Mouse (Mus musculus): ENCODE measurements at regions not wholly inside any gene's neighbourhood (a gene's known extent, or its start where the extent isn't known, plus 50 kb on each side); places are given as distances from the start of the nearest gene placed in this dataset.

DNA sequence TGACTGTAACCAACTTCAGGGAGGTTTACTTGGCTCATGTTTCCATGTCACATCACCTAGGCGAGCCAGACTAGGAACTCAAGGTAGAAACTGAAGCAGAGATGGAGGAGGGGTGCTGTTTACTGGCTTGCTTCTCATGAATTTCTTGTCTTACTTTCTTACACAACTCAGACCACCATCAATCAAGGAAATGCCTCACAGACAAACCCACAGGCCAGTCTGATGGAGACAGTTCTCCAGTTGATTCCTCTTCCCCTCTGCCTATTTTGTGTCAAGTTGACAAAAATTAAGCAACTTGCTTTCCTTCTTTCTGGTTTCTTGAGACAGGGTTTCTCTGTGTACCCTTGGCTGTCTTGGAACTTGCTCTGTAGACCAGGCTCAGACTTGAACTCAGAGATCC, 83.8 kb upstream of the Phip start:
- TF ChIP-seq GABPA (IDR thresholded peaks at IDR 0.05; ENCODE audit: insufficient replicate concordance, low read depth, low read length): no peak
- no peak for TF ChIP-seq MXI1 (IDR thresholded peaks at IDR 0.05; ENCODE audit: low read depth, low read length)
- no peak for TF ChIP-seq NELFE (IDR thresholded peaks at IDR 0.05; ENCODE audit: low read depth, low read length)
- no peak for TF ChIP-seq RCOR1 (conservative IDR thresholded peaks at IDR 0.05; ENCODE audit: low read depth, low read length)
- TF ChIP-seq E2F4 (IDR thresholded peaks at IDR 0.05; ENCODE audit: insufficient replicate concordance, low read depth, low read length): no peak
- TF ChIP-seq TBP (conservative IDR thresholded peaks at IDR 0.05; ENCODE audit: low read depth, low read length): no peak
- TF ChIP-seq CTCF (conservative IDR thresholded peaks at IDR 0.05 in 1 of 2, IDR thresholded peaks at IDR 0.05 in 1 of 2; ENCODE audit: low read depth in 2 of 2, low read length in 2 of 2): no peak
- no peak for TF ChIP-seq USF1 (IDR thresholded peaks at IDR 0.05; ENCODE audit: low read depth, low read length)
- no peak for TF ChIP-seq SMC3 (IDR thresholded peaks at IDR 0.05; ENCODE audit: low read depth, low read length)
- TF ChIP-seq SIN3A (IDR thresholded peaks at IDR 0.05; ENCODE audit: low read length): no peak
- DNase-seq (ENCODE audit: extremely low read depth): no peak
- H3K9me3 ChIP-seq (replicated peaks; ENCODE audit: low read length): no peaks in the 10 kb centered on the region
- H3K27ac ChIP-seq (ENCODE audit: insufficient read depth, low read depth): no peak overlapping the region
- in situ Hi-C loops (cut with MboI; ENCODE audit: low pct_ligation_motif_present, low pct_unique_long_range_greater_than_20kb, low sequenced_read_pairs): no loop called here
- dilution Hi-C loops (cut with MboI; ENCODE audit: extremely low pct_ligation_motif_present, extremely low pct_unique_long_range_greater_than_20kb, low sequenced_read_pairs): no loop called here
- no peak overlapping the region for H3K4me2 ChIP-seq (ENCODE audit: insufficient read depth, low read depth, poor library complexity, severe bottlenecking)
- H3K4me3 ChIP-seq (replicated peaks in 1 of 3; ENCODE audit: low read depth in 2 of 3, low read length in 2 of 3, poor library complexity in 1 of 3): no peak overlapping the region
- no peaks in the 10 kb centered on the region for H3K4me1 ChIP-seq (ENCODE audit: control insufficient read depth in 1 of 2, insufficient read depth in 2 of 2)
- H3K27me3 ChIP-seq (replicated peaks): no peaks in the 10 kb centered on the region
- no peak overlapping the region for H3K9ac ChIP-seq (ENCODE audit: insufficient read depth, low read depth)
- H3K79me2 ChIP-seq (replicated peaks; ENCODE audit: control insufficient read depth, extremely low read depth, insufficient read depth, poor library complexity, severe bottlenecking): no peaks in the 10 kb centered on the region
- H3K36me3 ChIP-seq (replicated peaks in 1 of 2; ENCODE audit: control insufficient read depth in 1 of 2, insufficient read depth in 1 of 2, low read length in 1 of 2): no peaks in the 10 kb centered on the region

DNA sequence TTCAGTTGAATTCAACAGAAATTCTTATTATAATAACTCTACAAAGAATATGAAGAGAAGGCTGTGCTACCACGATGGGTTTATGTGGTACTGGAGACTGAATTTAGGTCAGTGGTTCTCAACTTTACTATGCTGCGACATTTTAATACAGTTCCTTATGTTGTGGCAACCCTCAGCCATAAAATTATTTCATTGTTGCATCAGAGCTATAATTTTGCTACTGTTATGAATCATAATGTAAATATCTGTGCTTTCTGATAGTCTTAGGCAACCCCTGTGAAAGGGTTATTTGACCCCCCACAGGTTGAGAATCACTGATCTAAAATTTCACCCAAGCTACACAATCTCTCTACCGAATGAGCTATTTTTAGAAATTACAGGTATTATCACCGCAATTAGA, 80.9 kb upstream of the Phip start:
- Histone ChIP-seq H3K27ac (ENCODE audit: insufficient read depth, low read depth) (no peak overlapping the region), H3K27me3 (replicated peaks) (no peaks in the 10 kb centered on the region), H3K9ac (ENCODE audit: insufficient read depth, low read depth) (no peak overlapping the region), H3K9me3 (replicated peaks; ENCODE audit: low read length) (no peaks in the 10 kb centered on the region), H3K4me1 (ENCODE audit: control insufficient read depth in 1 of 2, insufficient read depth in 2 of 2) (no peaks in the 10 kb centered on the region), H3K36me3 (replicated peaks in 1 of 2; ENCODE audit: control insufficient read depth in 1 of 2, insufficient read depth in 1 of 2, low read length in 1 of 2) (no peaks in the 10 kb centered on the region), H3K4me3 (replicated peaks in 1 of 3; ENCODE audit: low read depth in 2 of 3, low read length in 2 of 3, poor library complexity in 1 of 3) (no peak overlapping the region), H3K79me2 (replicated peaks; ENCODE audit: control insufficient read depth, extremely low read depth, insufficient read depth, poor library complexity, severe bottlenecking) (no peaks in the 10 kb centered on the region), H3K4me2 (ENCODE audit: insufficient read depth, low read depth, poor library complexity, severe bottlenecking) (no peak overlapping the region)
- TF ChIP-seq ZC3H11A (IDR thresholded peaks at IDR 0.05; ENCODE audit: low read depth, low read length) (no peak), TCF12 (IDR thresholded peaks at IDR 0.05; ENCODE audit: low read depth, low read length) (no peak), KAT2A (IDR thresholded peaks at IDR 0.05; ENCODE audit: insufficient replicate concordance, low read length) (no peak), MAFK (IDR thresholded peaks at IDR 0.05; ENCODE audit: insufficient replicate concordance, low read length) (no peak), IRF4 (IDR thresholded peaks at IDR 0.05; ENCODE audit: low read depth, low read length) (no peak), NRF1 (IDR thresholded peaks at IDR 0.05; ENCODE audit: low read depth, low read length) (no peak), NELFE (IDR thresholded peaks at IDR 0.05; ENCODE audit: low read depth, low read length) (no peak)
- dilution Hi-C loops (cut with MboI; ENCODE audit: extremely low pct_ligation_motif_present, extremely low pct_unique_long_range_greater_than_20kb, low sequenced_read_pairs) (no loop called here), in situ Hi-C loops (cut with MboI; ENCODE audit: low pct_ligation_motif_present, low pct_unique_long_range_greater_than_20kb, low sequenced_read_pairs) (no loop called here)
- no peak for DNase-seq (ENCODE audit: extremely low read depth)
